Mouse (Mus musculus) yolk sac, embryonic 10.5 days (tissue): Measurements from ENCODE around the gene Mkrn2os.
A peak's percentile ranks its signal among the peaks of the same experiment; 100 is the strongest.

Experiments
- DNase-seq: peaks from one replicate; pipeline ENCODE4 v3.0.0-alpha.2; 2017; ENCODE audit warnings: low spot score

Mkrn2os gene

GRCm38 (mm10) chr6:115582328-115583115 is 9.9 kb downstream of the Mkrn2os start:
- DNase-seq = no peak

GRCm38 (mm10) chr6:115580810-115581209 is 11.6 kb downstream of the Mkrn2os start:
- no peak for DNase-seq

- no peak for DNase-seq
Observed at GRCm38 (mm10) chr6:115577941-115578340, 14.4 kb downstream of the Mkrn2os start.

- no peak for DNase-seq
Observed at GRCm38 (mm10) chr6:115577407-115577806, 15.0 kb downstream of the Mkrn2os start.

- DNase-seq = no peak
Observed at GRCm38 (mm10) chr6:115574171-115574570, 18.2 kb downstream of the Mkrn2os start.

- DNase-seq = no peak
Observed at GRCm38 (mm10) chr6:115565479-115566045, 26.8 kb downstream of the Mkrn2os start.

- peak; percentile 55 for DNase-seq
Observed at GRCm38 (mm10) chr6:115559651-115560632, 32.4 kb downstream of the Mkrn2os start.

GRCm38 (mm10) chr6:115558176-115558575 is 34.2 kb downstream of the Mkrn2os start:
- DNase-seq = no peak

- no peak for DNase-seq
Observed at GRCm38 (mm10) chr6:115555485-115555884, 36.9 kb downstream of the Mkrn2os start.

GRCm38 (mm10) chr6:115546276-115546675 is 46.1 kb downstream of the Mkrn2os start:
- DNase-seq = no peak

- DNase-seq = peak; percentile 95
Observed at GRCm38 (mm10) chr6:115544442-115544970, 47.9 kb downstream of the Mkrn2os start, which contains the start of gene Tsen2. Gene Tsen2 (plus strand): TSS chr6:115544664.

GRCm38 (mm10) chr6:115542341-115542740 is 50.0 kb downstream of the Mkrn2os start:
- no peak for DNase-seq

- DNase-seq = peak; percentile 32
Observed at GRCm38 (mm10) chr6:115541676-115542275, 50.6 kb downstream of the Mkrn2os start.

GRCm38 (mm10) chr6:115538645-115539429 is 53.5 kb downstream of the Mkrn2os start:
- peak; percentile 91 for DNase-seq

GRCm38 (mm10) chr6:115536169-115536568 is 56.2 kb downstream of the Mkrn2os start:
- no peak for DNase-seq

GRCm38 (mm10) chr6:115534617-115535016 is 57.8 kb downstream of the Mkrn2os start:
- no peak for DNase-seq
